9 mouse cellular contexts compared by ENCODE assay signal in the genomic region with DNA sequence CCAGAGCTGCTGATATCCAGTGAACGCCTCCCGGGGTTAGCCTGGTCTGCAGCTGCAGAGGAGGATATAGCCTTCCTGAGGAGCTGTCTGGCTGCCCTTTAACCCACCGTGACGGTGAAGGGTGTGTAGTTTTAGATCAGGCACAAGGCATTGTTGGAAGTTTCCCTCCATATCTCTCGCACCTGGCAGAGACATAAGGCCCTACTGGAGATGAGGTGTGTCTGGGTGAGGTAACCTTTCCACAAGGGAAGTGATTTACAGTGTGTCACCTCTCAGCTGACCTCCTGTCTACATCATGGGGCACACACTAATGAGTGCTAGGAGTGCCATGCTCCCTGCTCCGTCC. TPM values are rescaled to one million over a fixed set of nuclear protein-coding genes. Genes with fewer than 3 reads are reported as not detected.
DNase-seq lines count a peak whose midpoint lies in the region; ATAC-seq and TF ChIP-seq lines count a peak whose summit lies in the region.
"Had no signal": no experiment of that assay in that cellular context is flagged by ENCODE, and none has a peak within 500 bp of the region (broad histone marks: within the 10 kb centered on the region; RNA-seq: fewer than 3 reads in every experiment).

No protein-coding gene starts in this region.

- DNase-seq in kidney, adult 9 months = peak; percentile 22
- no peak for DNase-seq in kidney, adult 11 months
- DNase-seq in midbrain, embryonic 14.5 days = no peak
- DNase-seq in left cerebral cortex, adult 18-20 months (ENCODE audit: low spot score in 2 of 2) = no peak
- DNase-seq in urinary bladder, postnatal 25 days (ENCODE audit: low spot score) = no peak
- DNase-seq in thymus, postnatal 14 days = no peak
- DNase-seq: gastrocnemius, postnatal 36 days had no signal

- ATAC-seq in hindbrain, embryonic 13.5 days (ENCODE audit: low FRiP score) = 0 out of 2 replicates have a peak, but pooled peaks have one; percentile 19
- ATAC-seq in midbrain, embryonic 14.5 days (ENCODE audit: low FRiP score, low TSS enrichment) = no peak

- WGBS in hindbrain, embryonic 13.5 days = 70% methylated on average over 6 of the region's 6 CpGs
- WGBS in midbrain, embryonic 14.5 days = 80% methylated on average over 6 of the region's 6 CpGs

- TF ChIP-seq CTCF in cortical plate, adult 2 months (IDR thresholded peaks at IDR 0.05; ENCODE audit: extremely low read depth, insufficient read depth, low read length) = no peak

- no peak overlapping the region for H3K27ac ChIP-seq in cortical plate, adult 2 months (ENCODE audit: insufficient read depth, low read length)
- H3K27ac ChIP-seq in hindbrain, embryonic 13.5 days = peak overlapping the region; percentile 95
- H3K27ac ChIP-seq in midbrain, embryonic 14.5 days (replicated peaks; ENCODE audit: low read depth, low read length) = 0 out of 2 replicates have a peak overlapping the region, but pooled peaks have one; percentile 95

- H3K9ac ChIP-seq in hindbrain, embryonic 13.5 days = peak overlapping the region; percentile 99
- peak overlapping the region; percentile 99; the same call in 1 of the 2 replicates for H3K9ac ChIP-seq in midbrain, embryonic 14.5 days (replicated peaks; ENCODE audit: low read length)

- TF ChIP-seq POLR2A in cortical plate, adult 2 months (IDR thresholded peaks at IDR 0.05; ENCODE audit: extremely low read depth, insufficient read depth, low read length) = no peak

- no peaks in the 10 kb centered on the region for H3K27me3 ChIP-seq in hindbrain, embryonic 13.5 days
- H3K27me3 ChIP-seq in midbrain, embryonic 14.5 days (ENCODE audit: control insufficient read depth, insufficient read depth, low read length) = no peaks in the 10 kb centered on the region

- peak overlapping the region; percentile 81 for H3K4me3 ChIP-seq in cortical plate, adult 2 months (ENCODE audit: insufficient read depth, low read length)
- peak overlapping the region; percentile 87 for H3K4me3 ChIP-seq in hindbrain, embryonic 13.5 days
- peak overlapping the region; percentile 84 for H3K4me3 ChIP-seq in midbrain, embryonic 14.5 days (replicated peaks; ENCODE audit: low read depth, low read length)

- peaks cover 14% of the 10 kb centered on the region for H3K4me1 ChIP-seq in cortical plate, adult 2 months (ENCODE audit: control insufficient read depth, insufficient read depth, low read length)
- peaks cover 78% of the 10 kb centered on the region for H3K4me1 ChIP-seq in hindbrain, embryonic 13.5 days (replicated peaks)
- peaks cover 39% of the 10 kb centered on the region for H3K4me1 ChIP-seq in midbrain, embryonic 14.5 days (ENCODE audit: control insufficient read depth, insufficient read depth, low read length)

- H3K9me3 ChIP-seq in hindbrain, embryonic 13.5 days = no peaks in the 10 kb centered on the region
- H3K9me3 ChIP-seq in midbrain, embryonic 14.5 days (ENCODE audit: control insufficient read depth, low read length) = no peaks in the 10 kb centered on the region

- peak overlapping the region; percentile 86 for H3K4me2 ChIP-seq in hindbrain, embryonic 13.5 days
- peak overlapping the region; percentile 90 for H3K4me2 ChIP-seq in midbrain, embryonic 14.5 days (ENCODE audit: low read length)

- peaks cover 23% of the 10 kb centered on the region for H3K36me3 ChIP-seq in hindbrain, embryonic 13.5 days
- H3K36me3 ChIP-seq in midbrain, embryonic 14.5 days (ENCODE audit: control insufficient read depth, insufficient read depth, low read length) = peaks cover 17% of the 10 kb centered on the region

RNA-seq across cellular contexts. Expression of a gene that starts 7.4 kb away (rescaled TPM):
- 83.8 and 95.0 TPM in 2 replicates for polyA plus RNA-seq in cortical plate, adult 2 months (2012; rRNA removed)
- polyA plus RNA-seq in hindbrain, embryonic 13.5 days (2015; fragmentation: Nextera tagmentation; extraction: Ambion mirVana) = 31.3 and 31.8 TPM in 2 replicates
- 34.3 and 52.2 TPM in 2 replicates for polyA plus RNA-seq in midbrain, embryonic 14.5 days (2014; fragmentation: Nextera tagmentation; extraction: Ambion mirVana)
- 100 to 1,000 TPM; 135 to 137 TPM for total RNA-seq in left cerebral cortex, adult 18-20 months (2021)

RNA-seq across cellular contexts. Expression of a gene that starts 58.2 kb away (rescaled TPM):
- polyA plus RNA-seq in cortical plate, adult 2 months (2012; rRNA removed) = 101 and 108 TPM in 2 replicates
- polyA plus RNA-seq in hindbrain, embryonic 13.5 days (2015; fragmentation: Nextera tagmentation; extraction: Ambion mirVana) = 91.7 and 95.8 TPM in 2 replicates
- 47.8 and 89.9 TPM in 2 replicates for polyA plus RNA-seq in midbrain, embryonic 14.5 days (2014; fragmentation: Nextera tagmentation; extraction: Ambion mirVana)
- total RNA-seq in left cerebral cortex, adult 18-20 months (2021) = 10 to 100 TPM; 54.6 to 56.6 TPM
